Mouse (Mus musculus) cerebellum, postnatal 4 days (tissue): ENCODE data around the gene Fars2.
"Not testable (repeated sequence)": the region's sequence is repeated elsewhere in the genome, so short reads cannot be mapped to it uniquely, and the experiment has no call there.

ENCODE experiments used
- DNase-seq, 2 experiments: peaks; one replicate each; pipeline ENCODE4 v3.0.0; 2022; ENCODE audit warnings: low spot score in 2 of 2, mixed read lengths in 1 of 2

Gene Fars2

GRCm38 (mm10) chr13:36367712-36368491 is 250.7 kb downstream of the Fars2 start:
- no peak for DNase-seq

- DNase-seq, result no peak
These were observed 251.6 kb downstream of the Fars2 start for GRCm38 (mm10) chr13:36368799-36369198.

GRCm38 (mm10) chr13:36369400-36369799 is 252.2 kb downstream of the Fars2 start:
- no peak for DNase-seq

DNA sequence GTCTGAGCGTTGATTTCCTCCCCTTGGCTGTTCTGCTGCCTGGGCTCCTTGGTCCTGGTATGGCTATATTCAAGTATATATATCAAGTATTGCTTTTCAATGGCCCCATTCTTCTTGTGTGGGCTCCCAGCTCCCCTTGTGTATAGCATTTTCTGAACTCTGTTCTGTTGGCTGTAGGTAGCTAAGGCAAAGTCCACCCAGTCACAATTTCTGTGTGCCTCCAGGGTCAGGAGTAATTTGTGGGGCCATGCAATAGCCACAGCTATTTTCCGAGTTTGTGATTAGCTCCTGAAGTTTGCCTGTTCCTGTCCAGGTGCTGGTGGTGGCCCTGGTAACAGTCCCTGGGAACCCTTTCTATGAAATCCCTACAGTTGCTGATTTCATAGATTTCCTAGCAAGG is 266.0 kb downstream of the Fars2 start:
- no peak for DNase-seq

- DNase-seq, result no peak
These were observed 268.9 kb downstream of the Fars2 start for GRCm38 (mm10) chr13:36386074-36386473.

GRCm38 (mm10) chr13:36391936-36392335 is 274.7 kb downstream of the Fars2 start:
- no peak for DNase-seq

- no peak for DNase-seq
These were observed 275.5 kb downstream of the Fars2 start for GRCm38 (mm10) chr13:36392666-36393065.

DNA sequence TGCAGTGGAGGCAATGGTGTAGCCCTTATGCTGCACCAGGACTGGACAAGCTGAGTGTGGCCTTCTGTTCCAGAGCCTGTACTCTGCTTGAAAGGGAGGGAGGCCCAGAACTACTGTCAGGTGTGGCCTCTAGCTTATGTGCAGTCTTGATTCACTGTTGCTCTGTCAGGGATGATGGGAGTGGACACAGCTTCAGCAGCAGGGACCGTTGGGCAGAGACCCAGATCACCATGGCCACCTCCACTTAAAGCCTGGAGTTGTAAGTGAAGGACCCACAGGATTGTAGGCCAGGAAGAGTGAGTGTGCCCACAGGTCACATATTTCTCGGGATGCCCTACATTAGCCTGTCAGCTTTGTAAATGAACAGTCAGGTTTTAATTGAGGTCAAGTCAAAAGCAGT is 283.8 kb downstream of the Fars2 start:
- DNase-seq, result peak in 1 of 2 experiments; percentile 20

- no peak for DNase-seq
These were observed 296.1 kb downstream of the Fars2 start for GRCm38 (mm10) chr13:36413276-36413675.

- DNase-seq, result no peak
These were observed 298.0 kb downstream of the Fars2 start for GRCm38 (mm10) chr13:36415176-36415575.

DNA sequence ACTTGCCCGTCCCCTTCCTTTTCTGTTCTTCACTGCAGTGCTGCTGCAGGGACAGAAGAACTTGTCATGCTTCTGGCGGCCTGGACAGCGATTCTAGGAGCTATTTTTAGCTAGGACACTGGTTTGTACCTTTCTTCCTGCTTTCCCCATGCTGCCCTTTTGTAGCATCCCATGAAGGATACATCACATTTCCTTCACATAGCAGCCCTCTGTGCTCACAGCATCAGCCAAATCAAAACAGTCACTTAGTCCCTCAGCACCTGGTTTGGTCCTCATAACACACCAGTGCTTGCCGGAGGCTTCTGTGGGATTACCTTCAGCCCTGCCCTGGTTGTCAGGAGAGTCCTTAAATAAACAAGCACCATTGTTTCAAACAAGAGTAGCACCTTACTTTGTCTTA is 299.3 kb downstream of the Fars2 start:
- no peak for DNase-seq

- DNase-seq, result no peak
These were observed 302.1 kb downstream of the Fars2 start for GRCm38 (mm10) chr13:36419357-36419756.

GRCm38 (mm10) chr13:36422446-36422845 is 305.2 kb downstream of the Fars2 start:
- no peak for DNase-seq

GRCm38 (mm10) chr13:36425824-36426705 is 308.9 kb downstream of the Fars2 start:
- DNase-seq, result not testable (repeated sequence)

DNA sequence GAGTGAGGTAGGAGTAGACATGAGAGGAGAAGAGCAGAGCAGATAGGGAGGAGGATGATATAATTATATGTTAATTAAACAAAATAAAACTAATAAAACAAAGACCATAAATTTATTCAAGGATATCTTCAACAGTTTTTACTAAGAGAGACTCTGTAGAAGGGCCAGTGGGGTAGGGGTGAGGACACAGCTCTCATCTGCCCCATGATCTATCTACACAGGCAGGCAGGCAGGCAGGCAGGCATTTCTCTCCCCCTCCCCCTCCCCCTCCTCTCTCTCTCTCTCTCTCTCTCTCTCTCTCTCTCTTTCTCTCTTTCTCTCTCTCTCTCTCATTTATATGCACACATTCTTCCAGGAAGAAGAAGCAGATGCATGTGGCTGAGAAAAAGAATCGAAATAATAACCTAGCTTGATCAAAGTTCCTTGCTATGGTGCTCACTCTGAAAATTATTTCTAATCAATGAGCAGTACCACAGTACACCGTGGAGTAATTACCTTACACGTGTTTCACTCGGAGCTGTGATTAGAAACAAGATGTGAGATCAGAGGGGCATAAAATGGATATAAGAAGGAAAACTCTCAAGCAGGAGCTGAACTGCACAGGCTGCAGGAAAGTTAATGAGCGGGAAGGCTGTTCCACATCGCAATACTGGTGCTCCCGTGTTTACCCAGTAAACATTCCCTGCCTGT is 312.4 kb downstream of the Fars2 start:
- DNase-seq, result no peak

- no peak for DNase-seq
These were observed 313.4 kb downstream of the Fars2 start for GRCm38 (mm10) chr13:36430420-36431114.

GRCm38 (mm10) chr13:36431974-36432518 is 314.8 kb downstream of the Fars2 start:
- DNase-seq, result no peak

DNA sequence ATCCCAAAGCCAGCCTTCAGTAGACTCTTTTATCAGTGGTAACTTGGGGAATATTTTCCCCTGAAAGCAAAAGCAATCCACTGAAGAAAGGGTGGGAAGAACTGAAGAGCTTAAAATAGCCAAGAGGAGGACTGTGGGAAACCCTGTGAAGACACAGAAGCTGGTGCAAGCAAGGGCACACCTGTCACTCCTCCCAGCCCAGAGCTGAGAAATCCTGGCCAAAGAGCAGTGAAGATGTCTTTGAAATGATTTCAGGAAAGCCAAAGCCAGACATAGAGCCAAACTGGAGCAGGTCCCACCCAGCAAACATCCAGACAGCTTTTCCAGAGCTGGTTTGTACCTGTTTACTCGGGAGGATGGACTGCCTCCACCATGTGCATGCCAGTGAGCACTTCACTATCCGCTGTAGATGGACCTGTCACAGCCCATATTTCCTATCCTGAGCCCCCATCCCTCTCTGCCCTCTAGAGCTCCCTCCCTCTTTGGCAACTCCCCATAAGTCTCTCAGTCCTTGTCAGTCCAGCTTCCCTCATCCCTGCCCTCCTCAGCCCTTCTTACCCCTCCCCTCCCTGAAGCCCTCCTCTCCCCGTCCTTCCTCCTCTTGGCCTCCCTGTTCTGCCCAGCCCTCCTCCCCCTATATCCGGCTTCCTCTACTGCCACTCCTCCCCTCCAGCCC is 327.7 kb downstream of the Fars2 start:
- DNase-seq, result no peak

- no peak for DNase-seq
These were observed 330.7 kb downstream of the Fars2 start for GRCm38 (mm10) chr13:36447947-36448346.

GRCm38 (mm10) chr13:36448565-36448964 is 331.4 kb downstream of the Fars2 start:
- DNase-seq, result no peak

GRCm38 (mm10) chr13:36451437-36451836 is 334.2 kb downstream of the Fars2 start:
- no peak for DNase-seq
